Mouse (Mus musculus): ENCODE data around the gene Hexim2. TPM values are rescaled to one million over a fixed set of nuclear protein-coding genes. Genes with fewer than 3 reads are reported as not detected.

The Hexim2 gene
- polyA plus RNA-seq, 1 experiment from 2014 or later: 5.6 TPM

GRCm38 (mm10) chr11:103171703-103172391, 39.6 kb downstream of the Hexim2 start:
- WGBS (ENCODE audit: insufficient replicate concordance): 48% methylated on average over 9 of the region's 9 CpGs
- no peak overlapping the region for H3K9ac ChIP-seq (ENCODE audit: low read depth, low read length)
- ATAC-seq (replicated peaks; ENCODE audit: insufficient number of reproducible peaks, low FRiP score, low TSS enrichment): no peak

GRCm38 (mm10) chr11:103172392-103173040, 40.3 kb downstream of the Hexim2 start:
- no peak for ATAC-seq (replicated peaks; ENCODE audit: insufficient number of reproducible peaks, low FRiP score, low TSS enrichment)
- no peaks in the 10 kb centered on the region for H3K36me3 ChIP-seq (ENCODE audit: control insufficient read depth, insufficient read depth, low read length)
- peaks cover 46% of the 10 kb centered on the region for H3K27me3 ChIP-seq (ENCODE audit: control insufficient read depth, insufficient read depth, low read length)
- no peak overlapping the region for H3K4me2 ChIP-seq
- 52% methylated on average over 6 of the region's 6 CpGs for WGBS (ENCODE audit: insufficient replicate concordance)
- no peak overlapping the region for H3K27ac ChIP-seq (ENCODE audit: low read depth, low read length)
- no peak overlapping the region for H3K9ac ChIP-seq (ENCODE audit: low read depth, low read length)
- H3K4me1 ChIP-seq (ENCODE audit: control insufficient read depth, insufficient read depth, low read length): peaks cover 24% of the 10 kb centered on the region
- H3K4me3 ChIP-seq (ENCODE audit: low read depth, low read length): no peak overlapping the region
- no peaks in the 10 kb centered on the region for H3K9me3 ChIP-seq (replicated peaks; ENCODE audit: control insufficient read depth, low read length)

More at GRCm38 (mm10) chr11:103171703-103172391, 39.6 kb downstream of the Hexim2 start:
- peak overlapping the region; percentile 57; the same call in 1 of the 2 replicates for H3K4me3 ChIP-seq (ENCODE audit: low read depth, low read length)
- peak overlapping the region; percentile 85 for H3K4me2 ChIP-seq
- no peaks in the 10 kb centered on the region for H3K9me3 ChIP-seq (replicated peaks; ENCODE audit: control insufficient read depth, low read length)
- H3K27ac ChIP-seq (ENCODE audit: low read depth, low read length): no peak overlapping the region
- H3K4me1 ChIP-seq (ENCODE audit: control insufficient read depth, insufficient read depth, low read length): peaks cover 18% of the 10 kb centered on the region
- no peaks in the 10 kb centered on the region for H3K36me3 ChIP-seq (ENCODE audit: control insufficient read depth, insufficient read depth, low read length)
- peaks cover 46% of the 10 kb centered on the region for H3K27me3 ChIP-seq (ENCODE audit: control insufficient read depth, insufficient read depth, low read length)

GRCm38 (mm10) chr11:103173041-103173770, 41.0 kb downstream of the Hexim2 start:
- Histone ChIP-seq H3K4me2 (no peak overlapping the region), H3K4me3 (ENCODE audit: low read depth, low read length) (no peak overlapping the region), H3K27me3 (ENCODE audit: control insufficient read depth, insufficient read depth, low read length) (peaks cover 48% of the 10 kb centered on the region), H3K36me3 (ENCODE audit: control insufficient read depth, insufficient read depth, low read length) (no peaks in the 10 kb centered on the region), H3K9ac (ENCODE audit: low read depth, low read length) (no peak overlapping the region), H3K9me3 (replicated peaks; ENCODE audit: control insufficient read depth, low read length) (no peaks in the 10 kb centered on the region), H3K4me1 (ENCODE audit: control insufficient read depth, insufficient read depth, low read length) (peaks cover 27% of the 10 kb centered on the region), H3K27ac (ENCODE audit: low read depth, low read length) (no peak overlapping the region)
- ATAC-seq (replicated peaks; ENCODE audit: insufficient number of reproducible peaks, low FRiP score, low TSS enrichment): no peak
- 79% methylated on average over 7 of the region's 7 CpGs for WGBS (ENCODE audit: insufficient replicate concordance)

- Histone ChIP-seq H3K9ac (ENCODE audit: low read depth, low read length) (no peak overlapping the region), H3K4me3 (ENCODE audit: low read depth, low read length) (no peak overlapping the region), H3K36me3 (ENCODE audit: control insufficient read depth, insufficient read depth, low read length) (no peaks in the 10 kb centered on the region), H3K27me3 (ENCODE audit: control insufficient read depth, insufficient read depth, low read length) (peaks cover 48% of the 10 kb centered on the region), H3K27ac (ENCODE audit: low read depth, low read length) (no peak overlapping the region), H3K9me3 (replicated peaks; ENCODE audit: control insufficient read depth, low read length) (no peaks in the 10 kb centered on the region), H3K4me1 (ENCODE audit: control insufficient read depth, insufficient read depth, low read length) (peaks cover 27% of the 10 kb centered on the region), H3K4me2 (no peak overlapping the region)
- 86% methylated on average over 11 of the region's 11 CpGs for WGBS (ENCODE audit: insufficient replicate concordance)
- ATAC-seq (replicated peaks; ENCODE audit: insufficient number of reproducible peaks, low FRiP score, low TSS enrichment): no peak
Observed at GRCm38 (mm10) chr11:103173771-103174344, 41.6 kb downstream of the Hexim2 start.

- H3K9ac ChIP-seq (ENCODE audit: low read depth, low read length): no peak overlapping the region
- H3K27ac ChIP-seq (ENCODE audit: low read depth, low read length): no peak overlapping the region
- no peak for ATAC-seq (replicated peaks; ENCODE audit: insufficient number of reproducible peaks, low FRiP score, low TSS enrichment)
Observed at GRCm38 (mm10) chr11:103174411-103174832, 42.2 kb downstream of the Hexim2 start.

GRCm38 (mm10) chr11:103174891-103175391, 42.7 kb downstream of the Hexim2 start:
- H3K9ac ChIP-seq (ENCODE audit: low read depth, low read length): no peak overlapping the region
- H3K4me3 ChIP-seq (ENCODE audit: low read depth, low read length): no peak overlapping the region
- H3K27me3 ChIP-seq (ENCODE audit: control insufficient read depth, insufficient read depth, low read length): peaks cover 43% of the 10 kb centered on the region
- H3K9me3 ChIP-seq (replicated peaks; ENCODE audit: control insufficient read depth, low read length): no peaks in the 10 kb centered on the region
- no peak for ATAC-seq (replicated peaks; ENCODE audit: insufficient number of reproducible peaks, low FRiP score, low TSS enrichment)
- no peak overlapping the region for H3K27ac ChIP-seq (ENCODE audit: low read depth, low read length)
- 42% methylated on average over 8 of the region's 8 CpGs for WGBS (ENCODE audit: insufficient replicate concordance)
- H3K4me2 ChIP-seq: 0 out of 2 replicates have a peak overlapping the region, but pooled peaks have one; percentile 14
- H3K36me3 ChIP-seq (ENCODE audit: control insufficient read depth, insufficient read depth, low read length): no peaks in the 10 kb centered on the region
- H3K4me1 ChIP-seq (ENCODE audit: control insufficient read depth, insufficient read depth, low read length): peaks cover 27% of the 10 kb centered on the region

More at GRCm38 (mm10) chr11:103174411-103174832, 42.2 kb downstream of the Hexim2 start:
- peaks cover 44% of the 10 kb centered on the region for H3K27me3 ChIP-seq (ENCODE audit: control insufficient read depth, insufficient read depth, low read length)
- H3K4me3 ChIP-seq (ENCODE audit: low read depth, low read length): no peak overlapping the region
- H3K36me3 ChIP-seq (ENCODE audit: control insufficient read depth, insufficient read depth, low read length): no peaks in the 10 kb centered on the region
- WGBS (ENCODE audit: insufficient replicate concordance): 75% methylated on average over 5 of the region's 5 CpGs
- H3K4me2 ChIP-seq: no peak overlapping the region
- peaks cover 27% of the 10 kb centered on the region for H3K4me1 ChIP-seq (ENCODE audit: control insufficient read depth, insufficient read depth, low read length)
- no peaks in the 10 kb centered on the region for H3K9me3 ChIP-seq (replicated peaks; ENCODE audit: control insufficient read depth, low read length)

- no peak overlapping the region for H3K27ac ChIP-seq (ENCODE audit: low read depth, low read length)
- no peaks in the 10 kb centered on the region for H3K9me3 ChIP-seq (replicated peaks; ENCODE audit: control insufficient read depth, low read length)
- no peak for ATAC-seq (replicated peaks; ENCODE audit: insufficient number of reproducible peaks, low FRiP score, low TSS enrichment)
- 71% methylated on average over 14 of the region's 14 CpGs for WGBS (ENCODE audit: insufficient replicate concordance)
- H3K9ac ChIP-seq (ENCODE audit: low read depth, low read length): no peak overlapping the region
- no peak overlapping the region for H3K4me3 ChIP-seq (ENCODE audit: low read depth, low read length)
- peaks cover 22% of the 10 kb centered on the region for H3K4me1 ChIP-seq (ENCODE audit: control insufficient read depth, insufficient read depth, low read length)
- no peaks in the 10 kb centered on the region for H3K36me3 ChIP-seq (ENCODE audit: control insufficient read depth, insufficient read depth, low read length)
- H3K4me2 ChIP-seq: no peak overlapping the region
- peaks cover 38% of the 10 kb centered on the region for H3K27me3 ChIP-seq (ENCODE audit: control insufficient read depth, insufficient read depth, low read length)
Observed at GRCm38 (mm10) chr11:103175688-103176442, 43.6 kb downstream of the Hexim2 start.

GRCm38 (mm10) chr11:103176510-103176909, 44.3 kb downstream of the Hexim2 start:
- H3K27ac ChIP-seq (ENCODE audit: low read depth, low read length): no peak overlapping the region
- H3K4me2 ChIP-seq: no peak overlapping the region
- no peaks in the 10 kb centered on the region for H3K9me3 ChIP-seq (replicated peaks; ENCODE audit: control insufficient read depth, low read length)
- no peak overlapping the region for H3K9ac ChIP-seq (ENCODE audit: low read depth, low read length)
- no peak overlapping the region for H3K4me3 ChIP-seq (ENCODE audit: low read depth, low read length)
- no peak for ATAC-seq (replicated peaks; ENCODE audit: insufficient number of reproducible peaks, low FRiP score, low TSS enrichment)
- no peaks in the 10 kb centered on the region for H3K36me3 ChIP-seq (ENCODE audit: control insufficient read depth, insufficient read depth, low read length)
- peaks cover 31% of the 10 kb centered on the region for H3K27me3 ChIP-seq (ENCODE audit: control insufficient read depth, insufficient read depth, low read length)
- H3K4me1 ChIP-seq (ENCODE audit: control insufficient read depth, insufficient read depth, low read length): peaks cover 18% of the 10 kb centered on the region
- 83% methylated on average over 1 of the region's 1 CpGs for WGBS (ENCODE audit: insufficient replicate concordance)
